Mouse (Mus musculus) embryonic fibroblast, embryonic 13.5 days (primary cell): ENCODE measurements around the gene Fam241a.

Experiments
- CTCF ChIP-seq: IDR thresholded peaks from 2 replicates; pipeline ENCODE4 v1.5.1; 2011; ENCODE audit warnings: mild to moderate bottlenecking, control low read depth, low read length, moderate library complexity, borderline replicate concordance; ENCODE audit not compliant: insufficient read depth
- POLR2A ChIP-seq: IDR thresholded peaks from 2 replicates; pipeline ENCODE4 v1.6.1; 2011; ENCODE audit warnings: low read depth, mild to moderate bottlenecking, control low read depth, low read length, moderate library complexity

DNA sequence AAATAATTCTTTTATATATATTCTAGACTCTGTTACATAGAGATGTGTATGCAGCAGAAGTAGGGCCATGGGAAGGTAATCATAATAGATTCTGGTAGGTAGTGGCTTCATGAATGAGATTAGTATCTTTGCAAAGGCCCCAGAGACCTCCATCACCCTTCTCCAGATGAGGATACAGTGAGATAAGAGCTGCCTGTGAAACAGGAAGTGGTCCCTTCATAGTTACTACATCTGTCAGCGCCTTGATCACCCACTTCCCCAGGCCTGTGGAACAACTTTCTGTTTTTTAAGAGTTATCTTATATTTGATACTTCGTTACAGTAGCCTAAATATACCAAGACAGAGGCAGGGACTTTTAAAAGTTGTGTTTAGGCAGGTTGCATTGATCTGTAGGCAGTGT, 28.3 kb upstream of the Fam241a start:
- TF ChIP-seq POLR2A (no peak), CTCF (no peak)
